Mouse (Mus musculus) kidney, embryonic 16.5 days (tissue): Measurements from ENCODE around the gene Abca7. TPM values are rescaled to one million over a fixed set of nuclear protein-coding genes. Genes with fewer than 3 reads are reported as not detected.

ENCODE experiments used
- ATAC-seq: fragments of 200-750 bp; cut with Nextera tagmentation; 2 replicates; pipeline ENCODE4 v1.8.0; 2017; ENCODE audit warnings: moderate TSS enrichment; ENCODE audit not compliant: low FRiP score, low TSS enrichment
- H3K27ac ChIP-seq: fragments of 300-500 bp; sonication (generic); 2 replicates; pipeline ENCODE4 v1.5.1; 2014; ENCODE audit warnings: low read length
- H3K27me3 ChIP-seq: fragments of 300-500 bp; sonication (generic); 2 replicates; pipeline ENCODE4 v1.6.1; 2014; ENCODE audit warnings: low read length, control low read depth, mixed read lengths; ENCODE audit not compliant: insufficient read depth
- H3K36me3 ChIP-seq: fragments of 300-500 bp; sonication (generic); 2 replicates; pipeline ENCODE4 v1.6.1; 2014; ENCODE audit warnings: low read length, control low read depth, mixed read lengths; ENCODE audit not compliant: insufficient read depth
- H3K4me1 ChIP-seq: fragments of 300-500 bp; sonication (generic); 2 replicates; pipeline ENCODE4 v1.6.1; 2014; ENCODE audit warnings: low read length, control low read depth, mixed read lengths; ENCODE audit not compliant: insufficient read depth
- H3K4me2 ChIP-seq: fragments of 300-500 bp; sonication (generic); replicated peaks from 2 replicates; pipeline ENCODE4 v1.6.1; 2014; ENCODE audit warnings: low read depth, low read length
- H3K4me3 ChIP-seq: fragments of 300-500 bp; sonication (generic); 2 replicates; pipeline ENCODE4 v1.5.1; 2014; ENCODE audit warnings: mild to moderate bottlenecking, low read length
- H3K9ac ChIP-seq: fragments of 300-500 bp; sonication (generic); replicated peaks from 2 replicates; pipeline ENCODE4 v1.6.1; 2014; ENCODE audit warnings: low read length
- H3K9me3 ChIP-seq: fragments of 300-500 bp; sonication (generic); 2 replicates; pipeline ENCODE4 v1.6.1; 2016; ENCODE audit warnings: low read length, control low read depth
- WGBS: fragments of 180-500 bp; shearing (Covaris S2); extraction: QIAGEN DNeasy Blood & Tissue Kit; methylation state at CpG from one replicate; pipeline ENCODE4 v1.1.7; 2014; 5-methylcytosine and 5-hydroxymethylcytosine counted together
- polyA plus RNA-seq: library from polyadenylated mRNA; unstranded; fragments of >200 nt; fragmentation: Nextera tagmentation; extraction: Ambion mirVana; gene quantifications from 2 replicates; pipeline ENCODE4 v1.2.1, GENCODE M21; 2015

The Abca7 gene
- polyA plus RNA-seq, 1 experiment from 2014 or later: 4.2 TPM

GRCm38 (mm10) chr10:79983670-79984069 is 12.6 kb upstream of the Abca7 start:
- no peak for ATAC-seq
- Histone ChIP-seq H3K27ac (peak overlapping the region; percentile 96), H3K4me2 (peak overlapping the region; percentile 95), H3K36me3 (peaks cover 8% of the 10 kb centered on the region), H3K9ac (peak overlapping the region; percentile 89), H3K4me1 (peaks cover 46% of the 10 kb centered on the region), H3K27me3 (no peaks in the 10 kb centered on the region), H3K9me3 (no peaks in the 10 kb centered on the region), H3K4me3 (peak overlapping the region; percentile 81)
- under 1% methylated on average over 20 of the region's 21 CpGs for WGBS

GRCm38 (mm10) chr10:79984195-79984816 is 12.0 kb upstream of the Abca7 start, which contains the start of gene Tmem259:
Tmem259 (minus strand) TSS chr10:79984330.
- peak within 1 kb of the TSS; percentile 89 for H3K9ac ChIP-seq
- peaks cover 52% of the 10 kb centered on the region for H3K4me1 ChIP-seq
- no peaks in the 10 kb centered on the region for H3K9me3 ChIP-seq
- peak; percentile 80 for ATAC-seq
- H3K27me3 ChIP-seq: no peaks in the 10 kb centered on the region
- WGBS: 0% methylated on average over 46 of the region's 49 CpGs
- H3K4me2 ChIP-seq: peak within 1 kb of the TSS; percentile 95
- peaks cover 2% of the 10 kb centered on the region; the same call in 1 of the 2 replicates for H3K36me3 ChIP-seq
- peak within 1 kb of the TSS; percentile 96 for H3K27ac ChIP-seq
- peak within 1 kb of the TSS; percentile 81 for H3K4me3 ChIP-seq

GRCm38 (mm10) chr10:79984871-79985270 is 11.4 kb upstream of the Abca7 start:
- no peaks in the 10 kb centered on the region for H3K36me3 ChIP-seq
- peak; percentile 93 for ATAC-seq
- H3K4me2 ChIP-seq: peak overlapping the region; percentile 95
- H3K27ac ChIP-seq: peak overlapping the region; percentile 96
- no peaks in the 10 kb centered on the region for H3K27me3 ChIP-seq
- H3K9me3 ChIP-seq: no peaks in the 10 kb centered on the region
- H3K4me1 ChIP-seq: peaks cover 58% of the 10 kb centered on the region
- WGBS: 0% methylated on average over 22 of the region's 22 CpGs
- H3K4me3 ChIP-seq: peak overlapping the region; percentile 81
- peak overlapping the region; percentile 89 for H3K9ac ChIP-seq

DNA sequence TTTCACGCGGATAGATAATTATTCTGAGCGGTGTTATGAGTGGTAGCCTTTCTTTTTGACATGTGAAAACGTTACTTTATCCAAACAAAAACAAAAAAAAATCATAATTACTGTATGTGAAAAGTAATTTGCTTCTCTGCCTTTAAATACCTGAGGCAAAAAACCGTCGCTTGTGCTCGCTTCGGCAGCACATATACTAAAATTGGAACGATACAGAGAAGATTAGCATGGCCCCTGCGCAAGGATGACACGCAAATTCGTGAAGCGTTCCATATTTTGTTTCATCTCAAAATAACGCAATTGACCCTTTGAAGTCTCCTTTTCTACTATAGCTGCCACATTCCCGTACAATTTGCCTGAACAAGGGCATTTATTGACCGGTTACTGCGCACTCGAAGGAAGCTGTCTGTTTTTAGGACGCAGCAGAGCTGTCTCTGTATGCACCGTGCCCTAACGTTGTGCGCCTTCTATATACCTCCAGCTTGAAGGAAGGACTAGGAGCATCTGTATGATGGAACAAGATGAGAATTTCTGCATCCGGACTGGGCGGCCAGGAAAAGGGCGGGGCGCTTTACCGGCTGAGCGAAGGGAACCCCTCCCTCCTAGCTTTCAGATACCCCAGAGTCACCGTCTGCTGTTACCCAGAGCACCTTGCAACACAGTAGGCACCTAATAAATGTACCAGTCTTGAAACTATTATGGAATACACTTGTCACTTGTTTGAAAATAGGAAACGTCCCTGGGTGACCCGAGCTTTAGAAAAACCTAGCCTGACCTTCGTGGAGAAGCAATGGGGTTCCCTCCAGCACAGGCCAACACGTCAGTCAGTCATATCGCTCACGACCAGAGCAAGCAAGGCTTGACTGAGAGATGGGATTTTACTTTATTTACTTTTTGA is 10.7 kb upstream of the Abca7 start:
- peak overlapping the region; percentile 96 for H3K27ac ChIP-seq
- peaks cover 59% of the 10 kb centered on the region for H3K4me1 ChIP-seq
- peak overlapping the region; percentile 81 for H3K4me3 ChIP-seq
- no peaks in the 10 kb centered on the region for H3K9me3 ChIP-seq
- no peaks in the 10 kb centered on the region for H3K27me3 ChIP-seq
- WGBS: 2% methylated on average over 35 of the region's 35 CpGs
- H3K9ac ChIP-seq: peak overlapping the region; percentile 89
- H3K4me2 ChIP-seq: peak overlapping the region; percentile 95
- ATAC-seq: no peak
- H3K36me3 ChIP-seq: no peaks in the 10 kb centered on the region

- Histone ChIP-seq H3K4me1 (peaks cover 57% of the 10 kb centered on the region), H3K9me3 (peaks cover 2% of the 10 kb centered on the region; the same call in 1 of the 2 replicates), H3K4me2 (peak overlapping the region; percentile 95), H3K4me3 (peak overlapping the region; percentile 81), H3K27me3 (no peaks in the 10 kb centered on the region), H3K27ac (peak overlapping the region; percentile 96), H3K9ac (peak overlapping the region; percentile 61), H3K36me3 (peaks cover 7% of the 10 kb centered on the region; the same call in 1 of the 2 replicates)
- ATAC-seq: no peak
- 41% methylated on average over 6 of the region's 6 CpGs for WGBS
Measured at GRCm38 (mm10) chr10:79986232-79986878, 9.9 kb upstream of the Abca7 start.

DNA sequence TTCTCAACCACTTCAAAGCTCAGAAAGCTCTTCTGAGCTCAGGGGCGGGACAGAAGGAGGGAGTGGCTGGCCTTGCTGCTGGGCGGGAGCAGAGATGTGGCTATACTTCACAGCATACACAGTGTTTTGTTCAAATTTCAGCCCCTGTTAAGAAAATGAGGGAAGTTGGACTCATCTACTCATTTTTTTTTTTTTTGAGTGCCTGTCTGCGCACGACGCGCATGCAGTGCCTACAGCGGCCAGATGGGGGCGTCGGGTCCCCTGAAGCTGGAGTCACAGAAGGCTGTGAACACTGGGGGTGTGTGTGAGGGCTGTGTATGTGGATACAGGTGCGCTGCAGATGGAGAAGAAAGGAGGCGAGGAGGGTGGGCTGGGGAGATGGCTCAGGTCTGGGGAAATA is 9.3 kb upstream of the Abca7 start:
- no peak for ATAC-seq
- peaks cover 14% of the 10 kb centered on the region for H3K36me3 ChIP-seq
- peaks cover 6% of the 10 kb centered on the region; the same call in 1 of the 2 replicates for H3K9me3 ChIP-seq
- peak overlapping the region; percentile 96 for H3K27ac ChIP-seq
- 7% methylated on average over 11 of the region's 11 CpGs for WGBS
- H3K4me3 ChIP-seq: no peak overlapping the region
- H3K4me2 ChIP-seq: peak overlapping the region; percentile 95; the same call in 1 of the 2 replicates
- H3K27me3 ChIP-seq: no peaks in the 10 kb centered on the region
- 0 out of 2 replicates have a peak overlapping the region, but pooled peaks have one; percentile 1 for H3K9ac ChIP-seq
- H3K4me1 ChIP-seq: peaks cover 54% of the 10 kb centered on the region

DNA sequence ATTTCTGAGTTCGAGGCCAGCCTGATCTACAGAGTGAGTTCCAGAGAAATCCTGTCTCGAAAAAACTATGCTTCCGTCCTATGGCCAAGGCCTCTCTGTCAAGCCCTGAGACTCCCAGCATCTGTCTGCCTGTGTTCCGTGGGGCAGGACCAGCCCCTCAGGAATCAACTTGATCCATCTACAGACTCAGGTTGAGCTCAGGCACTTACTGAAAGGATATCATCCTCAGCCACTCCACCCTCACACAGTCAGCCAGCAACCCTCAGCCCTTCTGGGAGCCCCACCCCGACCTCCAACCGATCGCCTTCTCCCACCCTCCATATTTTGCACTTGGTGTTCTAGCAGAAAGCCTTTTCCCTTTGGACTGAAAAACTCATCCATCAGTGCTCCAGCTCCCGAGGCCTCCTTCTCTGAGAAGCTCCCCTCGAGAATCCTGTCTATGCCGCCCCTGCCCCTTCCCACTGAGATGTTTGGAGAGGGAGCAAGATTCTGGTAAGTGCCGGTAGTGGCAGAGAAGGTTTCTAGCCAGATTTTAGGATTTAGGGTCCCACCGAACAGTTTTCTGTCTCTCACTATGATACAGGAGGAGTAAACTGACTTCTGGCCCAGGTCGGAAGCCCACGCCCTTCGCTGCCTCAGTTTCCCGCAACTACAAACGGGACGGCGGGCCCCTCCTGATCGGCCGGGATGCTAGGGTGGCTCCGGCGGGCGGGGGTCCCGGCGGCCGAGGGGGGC is 8.4 kb upstream of the Abca7 start:
- peak overlapping the region; percentile 74 for H3K4me2 ChIP-seq
- peaks cover 46% of the 10 kb centered on the region for H3K4me1 ChIP-seq
- WGBS: 10% methylated on average over 27 of the region's 27 CpGs
- peaks cover 23% of the 10 kb centered on the region for H3K36me3 ChIP-seq
- H3K27ac ChIP-seq: peak overlapping the region; percentile 94
- no peaks in the 10 kb centered on the region for H3K27me3 ChIP-seq
- peak overlapping the region; percentile 91 for H3K9ac ChIP-seq
- H3K4me3 ChIP-seq: peak overlapping the region; percentile 81
- peaks cover 6% of the 10 kb centered on the region; the same call in 1 of the 2 replicates for H3K9me3 ChIP-seq
- no peak for ATAC-seq

DNA sequence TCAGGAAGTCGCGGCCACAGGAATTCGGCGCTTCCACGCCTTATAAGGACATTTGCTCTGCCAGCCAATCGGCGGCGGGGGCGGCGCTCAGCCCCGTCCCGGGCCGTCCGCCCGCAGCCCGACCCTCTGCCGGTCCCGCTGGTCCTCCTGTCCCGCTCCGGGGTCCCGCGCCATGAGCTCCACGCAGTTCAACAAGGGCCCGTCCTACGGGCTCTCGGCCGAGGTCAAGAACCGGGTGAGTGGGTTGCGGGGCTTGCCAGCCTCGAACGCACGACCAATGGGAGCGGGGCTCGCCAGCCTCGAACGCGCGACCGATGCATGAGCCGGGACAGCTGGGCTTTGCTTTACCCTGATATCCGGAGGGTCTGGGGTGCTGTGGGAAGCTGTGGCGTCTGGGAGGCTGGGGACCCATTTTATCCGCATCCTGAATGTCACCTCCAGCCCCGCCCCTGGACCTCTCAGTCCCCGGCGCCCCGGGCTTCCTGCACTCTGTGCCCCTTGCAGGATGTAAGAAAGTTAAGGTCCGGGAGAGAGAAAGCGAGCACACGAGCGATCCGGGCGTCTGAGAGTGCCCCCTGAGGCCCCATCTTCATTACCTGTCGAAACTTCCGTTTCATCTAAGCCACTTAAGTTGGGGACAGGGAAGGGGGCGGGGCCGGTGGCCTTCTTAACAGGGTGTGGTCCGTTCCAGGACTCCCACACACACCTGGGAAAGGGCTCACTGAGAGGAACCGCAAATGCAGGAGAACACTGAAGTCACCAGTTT is 7.6 kb upstream of the Abca7 start, which contains the start of gene Cnn2:
Gene Cnn2 (plus strand): TSS at position 79 of the 766 bp plus-strand sequence.
- peak within 1 kb of the TSS; percentile 91 for H3K9ac ChIP-seq
- peaks cover 40% of the 10 kb centered on the region for H3K4me1 ChIP-seq
- under 1% methylated on average over 59 of the region's 59 CpGs for WGBS
- H3K27me3 ChIP-seq: no peaks in the 10 kb centered on the region
- peak; percentile 12; the same call in 1 of the 2 replicates for ATAC-seq
- peaks cover 6% of the 10 kb centered on the region; the same call in 1 of the 2 replicates for H3K9me3 ChIP-seq
- peak within 1 kb of the TSS; percentile 94 for H3K27ac ChIP-seq
- peaks cover 30% of the 10 kb centered on the region for H3K36me3 ChIP-seq
- peak within 1 kb of the TSS; percentile 81 for H3K4me3 ChIP-seq
- peak within 1 kb of the TSS; percentile 74 for H3K4me2 ChIP-seq
